Mouse (Mus musculus) erythroblast, embryonic 14.5 days (primary cell): ENCODE data around the gene Cth.

Experiments used
- GATA1 ChIP-seq: IDR thresholded peaks from 2 replicates; pipeline ENCODE4 v1.6.1; 2012; ENCODE audit warnings: low read length, inconsistent platforms, mixed read lengths
- TAL1 ChIP-seq: IDR thresholded peaks from 3 replicates; pipeline ENCODE4 v1.6.1; 2012; ENCODE audit warnings: low read length, inconsistent platforms, mixed read lengths

DNA sequence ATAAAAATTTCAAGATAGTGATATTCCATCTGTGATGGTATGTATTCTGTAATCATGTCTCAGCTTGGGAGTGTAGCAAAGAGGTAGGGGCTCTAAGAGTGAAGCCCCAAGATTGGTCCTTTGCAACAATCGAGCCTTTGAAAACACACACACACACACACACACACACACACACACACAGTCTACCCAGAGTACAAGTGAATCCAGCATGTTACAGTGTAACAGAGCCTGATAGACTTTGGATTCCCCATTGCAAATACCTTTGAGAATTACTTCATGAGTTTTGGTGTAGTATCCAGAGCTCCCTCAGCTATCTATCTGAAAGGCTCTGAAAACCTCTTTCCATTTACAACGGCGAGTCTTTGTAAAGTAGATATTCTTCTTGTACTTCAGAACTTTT is 31.3 kb upstream of the Cth start:
- TF ChIP-seq GATA1 (no peak), TAL1 (no peak)
